Mouse (Mus musculus) forebrain, embryonic 10.5 days (tissue): Measurements from ENCODE around the gene Olfr1245. TPM values are rescaled to one million over a fixed set of nuclear protein-coding genes. Genes with fewer than 3 reads are reported as not detected.
"Not testable (repeated sequence)": the region's sequence is repeated elsewhere in the genome, so short reads cannot be mapped to it uniquely, and the experiment has no call there.

Source experiments
- DNase-seq: peaks from one replicate; pipeline ENCODE4 v3.0.0-alpha.2; 2017; ENCODE audit warnings: low spot score; ENCODE audit errors: extremely low spot score
- H3K27ac ChIP-seq: fragments of 300-500 bp; sonication (generic); 2 replicates; pipeline ENCODE4 v1.5.1; 2016; ENCODE audit warnings: mild to moderate bottlenecking
- H3K27me3 ChIP-seq: fragments of 300-500 bp; sonication (generic); 2 replicates; pipeline ENCODE4 v1.6.1; 2016; ENCODE audit warnings: mild to moderate bottlenecking; ENCODE audit not compliant: poor library complexity, severe bottlenecking
- H3K36me3 ChIP-seq: fragments of 300-500 bp; sonication (generic); replicated peaks from 2 replicates; pipeline ENCODE4 v1.6.1; 2016; ENCODE audit warnings: mild to moderate bottlenecking, moderate library complexity
- H3K4me1 ChIP-seq: fragments of 300-500 bp; sonication (generic); 2 replicates; pipeline ENCODE4 v1.6.1; 2016
- H3K4me3 ChIP-seq: fragments of 300-500 bp; sonication (generic); 2 replicates; pipeline ENCODE4 v1.5.1; 2016; ENCODE audit warnings: mild to moderate bottlenecking, moderate library complexity
- H3K9me3 ChIP-seq: fragments of 300-500 bp; sonication (generic); 2 replicates; pipeline ENCODE4 v1.6.1; 2016; ENCODE audit warnings: mild to moderate bottlenecking, moderate library complexity
- WGBS: fragments of 180-500 bp; shearing (Covaris S2); methylation state at CpG from one replicate; pipeline ENCODE4 v1.1.7; 2016; 5-methylcytosine and 5-hydroxymethylcytosine counted together
- polyA plus RNA-seq: library from polyadenylated mRNA; unstranded; fragments of >200 nt; fragmentation: Nextera tagmentation; extraction: Ambion mirVana; gene quantifications from 2 replicates; pipeline ENCODE4 v1.2.1, GENCODE M21; 2016

The Olfr1245 gene
- polyA plus RNA-seq = not detected in 2 replicates

DNA sequence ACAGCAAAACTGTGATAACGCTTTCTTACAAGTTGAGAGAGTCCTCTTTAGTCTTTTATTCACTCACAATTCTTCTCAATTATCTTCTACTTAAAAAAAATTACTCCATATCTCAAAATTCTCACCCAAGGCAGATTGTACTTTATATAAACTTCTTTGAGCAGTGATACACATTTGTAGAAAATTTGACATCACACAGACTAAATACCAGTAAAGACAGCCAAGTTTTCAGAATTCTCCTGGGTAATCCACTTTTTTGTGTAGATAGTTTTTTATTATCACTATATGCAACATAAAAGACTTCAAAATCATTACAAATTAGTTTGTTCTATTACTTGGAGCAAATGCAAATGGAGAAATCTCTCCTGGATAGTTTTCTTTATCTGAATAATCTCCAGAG lies at the start of gene Olfr1245:
Olfr1245 (minus strand) TSS at position 101 of the 400 bp plus-strand sequence.
- H3K4me3 ChIP-seq = no peak within 1 kb of the TSS
- no peaks in the 10 kb centered on the region for H3K4me1 ChIP-seq
- no peaks in the 10 kb centered on the region for H3K36me3 ChIP-seq
- WGBS = 89% methylated on average over 1 of the region's 1 CpGs
- H3K27me3 ChIP-seq = no peaks in the 10 kb centered on the region
- H3K27ac ChIP-seq = no peak within 1 kb of the TSS
- H3K9me3 ChIP-seq = no peaks in the 10 kb centered on the region
- DNase-seq = no peak

DNA sequence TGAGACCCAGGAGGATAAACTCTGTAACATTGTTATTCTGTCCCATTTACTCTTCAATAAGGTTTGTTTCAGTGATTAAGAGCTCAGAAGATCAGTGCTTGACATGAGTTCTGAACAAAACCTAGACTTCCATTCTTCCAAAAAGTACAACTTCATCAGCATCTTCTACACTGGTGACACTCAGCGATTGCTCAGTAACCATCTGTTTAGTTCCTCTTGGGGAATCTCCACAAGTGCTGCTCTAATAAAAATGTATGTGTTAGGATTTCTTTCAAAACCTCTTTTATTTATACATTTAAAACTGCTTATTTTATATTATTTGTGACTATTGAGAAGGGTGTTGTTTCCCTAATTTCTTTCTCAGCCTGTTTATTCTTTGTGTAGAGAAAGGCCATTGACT lies 39.9 kb upstream of the Olfr1245 start, which contains the start of gene Olfr1248:
Olfr1248 (minus strand) TSS at position 101 of the 400 bp plus-strand sequence.
- not testable (repeated sequence) for DNase-seq, H3K4me1 ChIP-seq
- WGBS = 100% methylated on average over 1 of the region's 1 CpGs

DNA sequence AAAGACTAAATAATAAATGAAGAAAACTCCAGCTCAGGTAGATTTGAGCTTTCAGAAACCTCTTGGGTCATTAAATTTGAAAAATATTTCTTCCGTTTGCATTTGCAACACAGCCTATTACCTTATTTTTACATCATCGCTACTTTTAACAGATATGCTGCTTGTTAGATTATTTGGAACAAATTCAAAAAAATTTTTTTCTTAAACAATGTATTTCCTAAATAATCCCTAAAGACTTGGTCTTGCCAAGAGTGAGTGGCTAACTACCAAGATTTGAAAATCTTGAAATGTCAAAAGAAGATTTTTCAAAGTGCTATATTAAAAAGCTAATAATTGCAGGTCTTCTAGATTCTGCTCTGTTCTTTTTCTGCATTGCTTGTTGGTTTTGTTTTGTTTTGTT lies 35.8 kb upstream of the Olfr1245 start, which contains the start of gene Olfr1247:
Olfr1247 (minus strand) TSS at position 101 of the 400 bp plus-strand sequence.
- DNase-seq = no peak
- 91% methylated on average over 2 of the region's 2 CpGs for WGBS

More for the DNA sequence above, 39.9 kb upstream of the Olfr1245 start, which contains the start of gene Olfr1248:
- H3K27ac ChIP-seq, H3K4me3 ChIP-seq, H3K9me3 ChIP-seq, H3K36me3 ChIP-seq, H3K27me3 ChIP-seq: not testable (repeated sequence)

DNA sequence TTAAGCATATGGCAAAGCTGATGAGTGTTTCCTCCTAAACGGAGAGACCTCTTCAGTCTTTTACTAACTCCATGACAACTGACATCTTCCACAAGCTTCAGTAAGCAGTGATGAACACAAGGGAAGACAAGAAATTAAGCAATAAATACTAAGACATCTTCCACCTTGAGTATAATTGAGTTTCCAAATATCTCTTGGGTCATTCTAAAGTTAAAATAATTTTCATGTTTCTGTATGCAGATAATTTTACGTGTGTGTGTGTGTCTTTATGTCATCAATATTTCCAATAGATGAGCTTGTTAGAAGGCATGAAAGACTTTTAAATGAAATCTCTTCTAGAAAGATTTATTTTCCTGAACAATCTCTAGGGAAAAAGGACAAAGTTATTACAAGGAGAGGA lies 14.8 kb upstream of the Olfr1245 start, which contains the start of gene Olfr1246:
Olfr1246 (minus strand) TSS at position 101 of the 400 bp plus-strand sequence.
- H3K4me3 ChIP-seq = no peak within 1 kb of the TSS
- no peaks in the 10 kb centered on the region for H3K9me3 ChIP-seq
- H3K36me3 ChIP-seq = no peaks in the 10 kb centered on the region
- no peak within 1 kb of the TSS for H3K27ac ChIP-seq
- WGBS = 88% methylated on average over 2 of the region's 2 CpGs
- no peak for DNase-seq
- no peaks in the 10 kb centered on the region for H3K27me3 ChIP-seq
- no peaks in the 10 kb centered on the region for H3K4me1 ChIP-seq

More for the DNA sequence above, 35.8 kb upstream of the Olfr1245 start, which contains the start of gene Olfr1247:
- no peaks in the 10 kb centered on the region for H3K9me3 ChIP-seq
- H3K4me3 ChIP-seq = no peak within 1 kb of the TSS
- H3K36me3 ChIP-seq = no peaks in the 10 kb centered on the region
- no peak within 1 kb of the TSS for H3K27ac ChIP-seq
- no peaks in the 10 kb centered on the region for H3K27me3 ChIP-seq
- H3K4me1 ChIP-seq = no peaks in the 10 kb centered on the region

DNA sequence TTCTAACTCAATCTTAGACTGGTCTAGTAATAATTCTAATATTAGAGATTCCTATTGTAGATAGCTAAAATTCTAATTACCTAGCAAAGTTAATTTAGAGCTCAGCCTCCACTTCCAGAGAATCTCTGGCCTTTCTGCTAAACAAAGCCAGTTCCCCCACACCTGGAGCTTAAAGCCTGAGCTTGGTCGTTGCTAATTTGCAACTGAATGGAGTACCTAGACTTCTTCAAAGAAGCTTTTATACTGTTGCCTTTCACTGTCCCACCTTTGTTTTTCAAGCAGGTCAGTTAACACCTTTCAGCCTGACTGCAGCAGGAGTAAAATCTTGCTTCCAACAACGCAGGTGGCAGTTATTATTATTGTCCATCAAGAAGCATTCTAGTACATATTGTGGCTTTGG lies 15.5 kb downstream of the Olfr1245 start:
- H3K9me3 ChIP-seq, H3K4me3 ChIP-seq, H3K36me3 ChIP-seq, H3K27me3 ChIP-seq, DNase-seq, H3K4me1 ChIP-seq, H3K27ac ChIP-seq: not testable (repeated sequence)
- WGBS = 57% methylated on average over 2 of the region's 2 CpGs

DNA sequence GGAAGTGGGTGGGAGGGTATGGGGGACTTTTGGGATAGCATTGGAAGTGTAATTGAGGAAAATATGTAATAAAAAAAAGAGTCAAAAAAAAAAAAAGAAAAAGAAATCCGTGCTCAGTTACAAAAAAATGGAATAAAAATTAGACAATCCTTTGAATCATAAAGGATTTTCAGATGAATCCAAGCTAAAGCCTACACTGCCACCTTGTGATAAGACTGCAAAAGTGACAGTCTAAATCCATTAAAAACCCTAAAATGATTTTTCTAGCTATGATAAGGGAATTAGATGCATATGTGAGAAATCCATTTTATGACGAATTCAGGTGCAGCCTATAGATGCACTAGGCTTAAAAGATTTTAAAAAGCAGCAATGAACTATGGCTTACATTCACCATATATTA lies 33.7 kb downstream of the Olfr1245 start:
- no peaks in the 10 kb centered on the region for H3K36me3 ChIP-seq
- DNase-seq = no peak
- H3K4me1 ChIP-seq = no peaks in the 10 kb centered on the region
- H3K27me3 ChIP-seq = no peaks in the 10 kb centered on the region
- H3K4me3 ChIP-seq = no peak overlapping the region
- no peak overlapping the region for H3K27ac ChIP-seq
- 58% methylated on average over 2 of the region's 2 CpGs for WGBS
- H3K9me3 ChIP-seq = no peaks in the 10 kb centered on the region

DNA sequence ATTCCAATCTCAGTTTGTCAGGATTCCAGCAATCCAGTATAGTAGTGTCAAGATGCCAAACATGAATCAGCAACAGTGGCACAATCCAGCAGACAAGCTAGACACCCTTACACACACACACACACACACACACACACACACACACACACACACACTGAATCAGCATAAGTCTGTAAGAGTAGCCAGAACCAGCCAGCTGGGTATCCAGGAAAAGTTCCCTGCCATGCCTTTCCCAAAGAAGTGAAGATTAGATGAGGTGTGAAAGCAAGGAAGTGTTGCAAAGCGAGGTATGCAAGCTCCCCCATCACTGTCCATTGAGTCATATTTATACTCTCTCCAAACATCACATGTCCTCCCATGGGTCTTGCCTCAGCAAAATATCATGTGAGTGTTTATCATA lies 38.3 kb downstream of the Olfr1245 start:
- Histone ChIP-seq H3K4me1 (no peaks in the 10 kb centered on the region), H3K27me3 (no peaks in the 10 kb centered on the region), H3K4me3 (no peak overlapping the region), H3K9me3 (no peaks in the 10 kb centered on the region), H3K27ac (no peak overlapping the region), H3K36me3 (no peaks in the 10 kb centered on the region)
- no peak for DNase-seq
- 76% methylated on average over 1 of the region's 1 CpGs for WGBS

DNA sequence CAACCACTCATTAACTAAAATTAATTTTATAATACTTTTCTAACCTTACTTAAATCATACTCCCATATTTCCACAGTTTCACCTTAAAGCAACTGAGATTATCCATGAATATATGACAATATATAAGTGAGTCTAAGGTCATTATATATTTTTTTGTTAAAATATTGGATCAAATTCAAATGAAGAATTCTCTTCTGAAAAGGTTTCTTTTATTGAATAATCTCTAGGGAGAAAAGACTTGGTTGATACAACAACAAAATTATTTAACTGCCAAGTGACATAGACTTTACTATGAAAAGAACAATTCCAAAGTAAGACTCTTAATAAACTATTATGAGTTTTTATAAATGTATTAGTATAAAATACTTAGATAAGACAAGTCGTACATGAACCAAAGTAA lies 46.9 kb downstream of the Olfr1245 start, which contains the start of gene Olfr1243:
Olfr1243 (minus strand) TSS at position 101 of the 400 bp plus-strand sequence.
- Histone ChIP-seq H3K9me3 (no peaks in the 10 kb centered on the region), H3K4me1 (no peaks in the 10 kb centered on the region), H3K27me3 (no peaks in the 10 kb centered on the region), H3K36me3 (no peaks in the 10 kb centered on the region), H3K4me3 (no peak within 1 kb of the TSS), H3K27ac (no peak within 1 kb of the TSS)
- 96% methylated on average over 1 of the region's 1 CpGs for WGBS
- DNase-seq = no peak

Other genes starting within 250 kb of the Olfr1245 start
- not detected in 2 replicates for gene Olfr1232, start 248.8 kb downstream of the Olfr1245 start, polyA plus RNA-seq
- not detected in 2 replicates for gene Olfr1233, start 236.0 kb downstream of the Olfr1245 start, polyA plus RNA-seq
- not detected in 2 replicates for gene Olfr1234, start 213.6 kb downstream of the Olfr1245 start, polyA plus RNA-seq
- not detected in 2 replicates for gene Olfr1238, start 168.8 kb downstream of the Olfr1245 start, polyA plus RNA-seq
- not detected in 2 replicates for gene Olfr1239, start 158.0 kb downstream of the Olfr1245 start, polyA plus RNA-seq
- gene Olfr1240, start 135.4 kb downstream of the Olfr1245 start, polyA plus RNA-seq = not detected in 2 replicates
- not detected in 2 replicates for gene Olfr1241, start 91.3 kb downstream of the Olfr1245 start, polyA plus RNA-seq
- gene Olfr1242, start 80.1 kb downstream of the Olfr1245 start, polyA plus RNA-seq = not detected in 2 replicates
- not detected in 2 replicates for gene Olfr1243, start 47.0 kb downstream of the Olfr1245 start, polyA plus RNA-seq
- gene Olfr1246, start 14.7 kb upstream of the Olfr1245 start, polyA plus RNA-seq = not detected in 2 replicates
- gene Olfr1247, start 35.7 kb upstream of the Olfr1245 start, polyA plus RNA-seq = not detected in 2 replicates
- not detected in 2 replicates for gene Olfr1248, start 39.8 kb upstream of the Olfr1245 start, polyA plus RNA-seq
- not detected in 2 replicates for gene Olfr1249, start 56.5 kb upstream of the Olfr1245 start, polyA plus RNA-seq
- gene Olfr1250, start 83.0 kb upstream of the Olfr1245 start, polyA plus RNA-seq = not detected in 2 replicates
- gene Olfr1251, start 93.5 kb upstream of the Olfr1245 start, polyA plus RNA-seq = not detected in 2 replicates
- gene Olfr1252, start 146.6 kb upstream of the Olfr1245 start, polyA plus RNA-seq = not detected in 2 replicates
- gene Olfr1253, start 178.6 kb upstream of the Olfr1245 start, polyA plus RNA-seq = not detected in 2 replicates
- not detected in 2 replicates for gene Olfr1254, start 215.2 kb upstream of the Olfr1245 start, polyA plus RNA-seq
- gene Olfr1255, start 233.6 kb upstream of the Olfr1245 start, polyA plus RNA-seq = not detected in 2 replicates